Mouse (Mus musculus): ENCODE data around the gene Notum. TPM values are rescaled to one million over a fixed set of nuclear protein-coding genes. Genes with fewer than 3 reads are reported as not detected.

Notum gene
- 0.27 and 0.36 TPM in 2 replicates for polyA plus RNA-seq (2015; fragmentation: Nextera tagmentation; extraction: Ambion mirVana)

GRCm38 (mm10) chr11:120661076-120661460, at the start of gene Notum:
Gene Notum, minus strand, starts transcription at chr11:120661175.
- H3K27ac ChIP-seq, result no peak within 1 kb of the TSS
- H3K27me3 ChIP-seq, result peaks cover 99% of the 10 kb centered on the region
- ATAC-seq (ENCODE audit: low read depth) (no peak), DNase-seq (no peak)
- H3K9me3 ChIP-seq (replicated peaks), result no peaks in the 10 kb centered on the region
- 2% methylated on average over 35 of the region's 35 CpGs for WGBS (ENCODE audit: insufficient replicate concordance)
- H3K4me3 ChIP-seq (replicated peaks), result peak within 1 kb of the TSS; percentile 49
- peak within 1 kb of the TSS; percentile 62 for H3K4me2 ChIP-seq
- H3K4me1 ChIP-seq (replicated peaks), result peaks cover 23% of the 10 kb centered on the region
- no peak within 1 kb of the TSS for H3K9ac ChIP-seq
- H3K36me3 ChIP-seq, result no peaks in the 10 kb centered on the region

- Histone ChIP-seq H3K4me3 (replicated peaks) (no peak overlapping the region), H3K4me2 (no peak overlapping the region), H3K27me3 (no peaks in the 10 kb centered on the region), H3K4me1 (replicated peaks) (peaks cover 36% of the 10 kb centered on the region), H3K9ac (no peak overlapping the region), H3K36me3 (peaks cover 30% of the 10 kb centered on the region), H3K27ac (no peak overlapping the region), H3K9me3 (replicated peaks) (no peaks in the 10 kb centered on the region)
- 73% methylated on average over 5 of the region's 5 CpGs for WGBS (ENCODE audit: insufficient replicate concordance)
- ATAC-seq (ENCODE audit: low read depth), result no peak
- DNase-seq, result no peak
These were observed 49.7 kb upstream of the Notum start for GRCm38 (mm10) chr11:120710672-120711071.

GRCm38 (mm10) chr11:120709551-120709950, 48.6 kb upstream of the Notum start:
- 73% methylated on average over 2 of the region's 2 CpGs for WGBS (ENCODE audit: insufficient replicate concordance)
- no peak overlapping the region for H3K4me3 ChIP-seq (replicated peaks)
- DNase-seq, result no peak
- ATAC-seq (ENCODE audit: low read depth), result no peak
- no peak overlapping the region for H3K27ac ChIP-seq
- no peaks in the 10 kb centered on the region for H3K9me3 ChIP-seq (replicated peaks)
- H3K4me2 ChIP-seq, result no peak overlapping the region
- peaks cover 27% of the 10 kb centered on the region for H3K36me3 ChIP-seq
- H3K9ac ChIP-seq, result no peak overlapping the region
- peaks cover 25% of the 10 kb centered on the region for H3K4me1 ChIP-seq (replicated peaks)
- H3K27me3 ChIP-seq, result no peaks in the 10 kb centered on the region

- H3K9ac ChIP-seq, result no peak overlapping the region
- WGBS (ENCODE audit: insufficient replicate concordance), result 64% methylated on average over 5 of the region's 5 CpGs
- no peak overlapping the region for H3K4me3 ChIP-seq (replicated peaks)
- H3K4me2 ChIP-seq, result no peak overlapping the region
- no peaks in the 10 kb centered on the region for H3K9me3 ChIP-seq (replicated peaks)
- ATAC-seq (ENCODE audit: low read depth) (no peak), DNase-seq (no peak)
- peaks cover 20% of the 10 kb centered on the region for H3K4me1 ChIP-seq (replicated peaks)
- no peaks in the 10 kb centered on the region for H3K27me3 ChIP-seq
- peaks cover 35% of the 10 kb centered on the region for H3K36me3 ChIP-seq
- no peak overlapping the region for H3K27ac ChIP-seq
These were observed 47.0 kb upstream of the Notum start for GRCm38 (mm10) chr11:120707969-120708368.

GRCm38 (mm10) chr11:120707225-120707624, 46.2 kb upstream of the Notum start:
- H3K36me3 ChIP-seq, result peaks cover 39% of the 10 kb centered on the region
- H3K27ac ChIP-seq, result no peak overlapping the region
- DNase-seq, result no peak
- H3K9me3 ChIP-seq (replicated peaks), result no peaks in the 10 kb centered on the region
- H3K9ac ChIP-seq, result no peak overlapping the region
- no peak for ATAC-seq (ENCODE audit: low read depth)
- 46% methylated on average over 11 of the region's 12 CpGs for WGBS (ENCODE audit: insufficient replicate concordance)
- H3K4me1 ChIP-seq (replicated peaks), result peaks cover 12% of the 10 kb centered on the region
- no peaks in the 10 kb centered on the region for H3K27me3 ChIP-seq
- H3K4me2 ChIP-seq, result no peak overlapping the region
- H3K4me3 ChIP-seq (replicated peaks), result no peak overlapping the region

- whole genome bisulfite sequencing (ENCODE audit: insufficient replicate concordance), result 68% methylated on average over 5 of the region's 5 CpGs
- Histone ChIP-seq H3K9ac (no peak overlapping the region), H3K4me3 (replicated peaks) (no peak overlapping the region), H3K27ac (no peak overlapping the region), H3K4me2 (no peak overlapping the region), H3K4me1 (replicated peaks) (peaks cover 10% of the 10 kb centered on the region), H3K9me3 (replicated peaks) (no peaks in the 10 kb centered on the region), H3K27me3 (no peaks in the 10 kb centered on the region), H3K36me3 (peaks cover 41% of the 10 kb centered on the region)
- ATAC-seq (ENCODE audit: low read depth) (no peak), DNase-seq (no peak)
These were observed 45.1 kb upstream of the Notum start for GRCm38 (mm10) chr11:120706120-120706519.

GRCm38 (mm10) chr11:120704486-120705325, 43.7 kb upstream of the Notum start:
- peaks cover 35% of the 10 kb centered on the region for H3K36me3 ChIP-seq
- 53% methylated on average over 8 of the region's 8 CpGs for WGBS (ENCODE audit: insufficient replicate concordance)

GRCm38 (mm10) chr11:120703696-120704454, 42.9 kb upstream of the Notum start:
- H3K4me1 ChIP-seq (replicated peaks), result peaks cover 10% of the 10 kb centered on the region
- no peak overlapping the region for H3K4me3 ChIP-seq (replicated peaks)
- DNase-seq, result no peak
- no peak overlapping the region for H3K27ac ChIP-seq
- H3K9ac ChIP-seq, result no peak overlapping the region
- ATAC-seq (ENCODE audit: low read depth), result no peak
- peaks cover 34% of the 10 kb centered on the region for H3K36me3 ChIP-seq
- 76% methylated on average over 15 of the region's 15 CpGs for WGBS (ENCODE audit: insufficient replicate concordance)
- no peak overlapping the region for H3K4me2 ChIP-seq
- no peaks in the 10 kb centered on the region for H3K9me3 ChIP-seq (replicated peaks)
- H3K27me3 ChIP-seq, result no peaks in the 10 kb centered on the region

More at GRCm38 (mm10) chr11:120704486-120705325, 43.7 kb upstream of the Notum start:
- Histone ChIP-seq H3K4me3 (replicated peaks) (no peak overlapping the region), H3K27ac (no peak overlapping the region), H3K4me2 (no peak overlapping the region), H3K4me1 (replicated peaks) (peaks cover 10% of the 10 kb centered on the region), H3K9me3 (replicated peaks) (no peaks in the 10 kb centered on the region), H3K27me3 (no peaks in the 10 kb centered on the region), H3K9ac (no peak overlapping the region)
- ATAC-seq (ENCODE audit: low read depth), result no peak
- no peak for DNase-seq

GRCm38 (mm10) chr11:120697741-120698140, 36.8 kb upstream of the Notum start:
- H3K36me3 ChIP-seq, result peaks cover 42% of the 10 kb centered on the region
- H3K4me3 ChIP-seq (replicated peaks), result no peak overlapping the region
- DNase-seq (no peak), ATAC-seq (ENCODE audit: low read depth) (no peak)
- no peak overlapping the region for H3K9ac ChIP-seq
- WGBS (ENCODE audit: insufficient replicate concordance), result 82% methylated on average over 10 of the region's 10 CpGs
- 0 out of 2 replicates have a peak, but pooled peaks cover 10% of the 10 kb centered on the region for H3K4me1 ChIP-seq (replicated peaks)
- H3K4me2 ChIP-seq, result no peak overlapping the region
- H3K27ac ChIP-seq, result no peak overlapping the region
- 0 out of 2 replicates have a peak, but pooled peaks cover 4% of the 10 kb centered on the region for H3K9me3 ChIP-seq (replicated peaks)
- H3K27me3 ChIP-seq, result no peaks in the 10 kb centered on the region

- no peak overlapping the region for H3K4me3 ChIP-seq (replicated peaks)
- 79% methylated on average over 6 of the region's 6 CpGs for WGBS (ENCODE audit: insufficient replicate concordance)
- 0 out of 2 replicates have a peak, but pooled peaks cover 11% of the 10 kb centered on the region for H3K4me1 ChIP-seq (replicated peaks)
- 0 out of 2 replicates have a peak, but pooled peaks cover 4% of the 10 kb centered on the region for H3K9me3 ChIP-seq (replicated peaks)
- no peak overlapping the region for H3K9ac ChIP-seq
- peaks cover 33% of the 10 kb centered on the region for H3K36me3 ChIP-seq
- ATAC-seq (ENCODE audit: low read depth), result no peak
- H3K27me3 ChIP-seq, result no peaks in the 10 kb centered on the region
- DNase-seq, result no peak
- no peak overlapping the region for H3K4me2 ChIP-seq
- no peak overlapping the region for H3K27ac ChIP-seq
These were observed 35.6 kb upstream of the Notum start for GRCm38 (mm10) chr11:120696568-120696967.

GRCm38 (mm10) chr11:120695641-120696040, 34.7 kb upstream of the Notum start:
- WGBS (ENCODE audit: insufficient replicate concordance), result 78% methylated on average over 12 of the region's 12 CpGs
- no peak overlapping the region for H3K4me3 ChIP-seq (replicated peaks)
- H3K4me2 ChIP-seq, result no peak overlapping the region
- ATAC-seq (ENCODE audit: low read depth) (no peak), DNase-seq (no peak)
- H3K27ac ChIP-seq, result no peak overlapping the region
- H3K9me3 ChIP-seq (replicated peaks), result 0 out of 2 replicates have a peak, but pooled peaks cover 4% of the 10 kb centered on the region
- no peaks in the 10 kb centered on the region for H3K27me3 ChIP-seq
- H3K36me3 ChIP-seq, result peaks cover 27% of the 10 kb centered on the region
- H3K9ac ChIP-seq, result no peak overlapping the region
- H3K4me1 ChIP-seq (replicated peaks), result 0 out of 2 replicates have a peak, but pooled peaks cover 13% of the 10 kb centered on the region
